Mouse (Mus musculus) testis, adult 2 months (tissue): ENCODE results near the gene Iqsec1. TPM values are rescaled to one million over a fixed set of nuclear protein-coding genes. Genes with fewer than 3 reads are reported as not detected.
A peak's percentile ranks its signal among the peaks of the same experiment; 100 is the strongest.

Experiments used
- H3K27ac ChIP-seq: fragments of 200-500 bp; 2 replicates; pipeline ENCODE4 v1.5.1; 2012; ENCODE audit warnings: low read depth, low read length; ENCODE audit not compliant: control insufficient read depth, insufficient read depth
- H3K27me3 ChIP-seq: fragments of 200-500 bp; 2 replicates; pipeline ENCODE4 v1.6.1; 2012; ENCODE audit warnings: mild to moderate bottlenecking, low read length, moderate library complexity; ENCODE audit not compliant: control insufficient read depth, insufficient read depth
- H3K36me3 ChIP-seq: fragments of 200-500 bp; 2 replicates; pipeline ENCODE4 v1.6.1; 2012; ENCODE audit warnings: mild to moderate bottlenecking, low read length; ENCODE audit not compliant: control insufficient read depth, insufficient read depth
- H3K4me1 ChIP-seq: fragments of 200-500 bp; 2 replicates; pipeline ENCODE4 v1.6.1; 2012; ENCODE audit warnings: low read length; ENCODE audit not compliant: control insufficient read depth, insufficient read depth
- H3K4me3 ChIP-seq: fragments of 200-500 bp; 2 replicates; pipeline ENCODE4 v1.5.1; 2012; ENCODE audit warnings: low read depth, mild to moderate bottlenecking, low read length, moderate library complexity, mixed read lengths; ENCODE audit not compliant: control insufficient read depth
- CTCF ChIP-seq: fragments of 200-500 bp; IDR thresholded peaks from 2 replicates; pipeline ENCODE4 v1.5.1; 2012; ENCODE audit warnings: low read depth, mild to moderate bottlenecking, inconsistent platforms, low read length, moderate library complexity; ENCODE audit not compliant: control insufficient read depth, insufficient read depth, insufficient replicate concordance
- POLR2A ChIP-seq: fragments of 200-500 bp; IDR thresholded peaks from 2 replicates; pipeline ENCODE4 v1.6.1; 2012; ENCODE audit warnings: low read depth, mild to moderate bottlenecking, inconsistent platforms, low read length, moderate library complexity; ENCODE audit not compliant: control insufficient read depth
- polyA plus RNA-seq: library from polyadenylated mRNA; depleted of rRNA; stranded (reverse); fragments of >200 nt; gene quantifications from 2 replicates; pipeline ENCODE4 v1.2.3, GENCODE M21; 2012

The Iqsec1 gene
- polyA plus RNA-seq, 1 experiment, result 47.2 TPM

- Histone ChIP-seq H3K27ac (no peak overlapping the region), H3K36me3 (no peaks in the 10 kb centered on the region), H3K27me3 (no peaks in the 10 kb centered on the region), H3K4me1 (no peaks in the 10 kb centered on the region), H3K4me3 (no peak overlapping the region)
- TF ChIP-seq CTCF, result no peak
- TF ChIP-seq POLR2A, result no peak
These were observed 263.0 kb downstream of the Iqsec1 start for GRCm38 (mm10) chr6:90725526-90725925.

GRCm38 (mm10) chr6:90722993-90723392 is 265.5 kb downstream of the Iqsec1 start:
- Histone ChIP-seq H3K36me3 (no peaks in the 10 kb centered on the region), H3K4me1 (no peaks in the 10 kb centered on the region)
- TF ChIP-seq POLR2A (no peak), CTCF (no peak)

GRCm38 (mm10) chr6:90720996-90721746 is 267.3 kb downstream of the Iqsec1 start:
- peaks cover 5% of the 10 kb centered on the region for H3K4me1 ChIP-seq
- TF ChIP-seq CTCF (peak; percentile 49; the same call in 1 of the 2 replicates), POLR2A (no peak)

More at GRCm38 (mm10) chr6:90722993-90723392, 265.5 kb downstream of the Iqsec1 start:
- no peak overlapping the region for H3K27ac ChIP-seq
- H3K27me3 ChIP-seq, result no peaks in the 10 kb centered on the region
- no peak overlapping the region for H3K4me3 ChIP-seq

GRCm38 (mm10) chr6:90720201-90720600 is 268.3 kb downstream of the Iqsec1 start:
- H3K4me3 ChIP-seq, result no peak overlapping the region
- H3K36me3 ChIP-seq, result no peaks in the 10 kb centered on the region
- TF ChIP-seq CTCF (no peak), POLR2A (no peak)
- no peak overlapping the region for H3K27ac ChIP-seq
- H3K4me1 ChIP-seq, result peaks cover 13% of the 10 kb centered on the region
- no peaks in the 10 kb centered on the region for H3K27me3 ChIP-seq

More at GRCm38 (mm10) chr6:90720996-90721746, 267.3 kb downstream of the Iqsec1 start:
- no peaks in the 10 kb centered on the region for H3K27me3 ChIP-seq
- H3K36me3 ChIP-seq, result no peaks in the 10 kb centered on the region
- no peak overlapping the region for H3K27ac ChIP-seq
- no peak overlapping the region for H3K4me3 ChIP-seq

- TF ChIP-seq POLR2A (no peak), CTCF (no peak)
These were observed 269.1 kb downstream of the Iqsec1 start for GRCm38 (mm10) chr6:90719402-90719801.

GRCm38 (mm10) chr6:90718477-90718876 is 270.0 kb downstream of the Iqsec1 start:
- TF ChIP-seq CTCF (no peak), POLR2A (no peak)
- Histone ChIP-seq H3K4me1 (peaks cover 13% of the 10 kb centered on the region), H3K27ac (no peak overlapping the region)

More at GRCm38 (mm10) chr6:90719402-90719801, 269.1 kb downstream of the Iqsec1 start:
- no peak overlapping the region for H3K4me3 ChIP-seq
- no peaks in the 10 kb centered on the region for H3K27me3 ChIP-seq
- H3K27ac ChIP-seq, result no peak overlapping the region
- H3K36me3 ChIP-seq, result no peaks in the 10 kb centered on the region
- H3K4me1 ChIP-seq, result peaks cover 13% of the 10 kb centered on the region

GRCm38 (mm10) chr6:90717711-90718110 is 270.8 kb downstream of the Iqsec1 start:
- H3K27ac ChIP-seq, result no peak overlapping the region
- H3K36me3 ChIP-seq, result no peaks in the 10 kb centered on the region
- no peak overlapping the region for H3K4me3 ChIP-seq
- no peak for TF ChIP-seq POLR2A
- no peak for TF ChIP-seq CTCF
- H3K4me1 ChIP-seq, result peaks cover 13% of the 10 kb centered on the region
- no peaks in the 10 kb centered on the region for H3K27me3 ChIP-seq

More at GRCm38 (mm10) chr6:90718477-90718876, 270.0 kb downstream of the Iqsec1 start:
- no peak overlapping the region for H3K4me3 ChIP-seq
- H3K27me3 ChIP-seq, result no peaks in the 10 kb centered on the region
- no peaks in the 10 kb centered on the region for H3K36me3 ChIP-seq
